Mouse (Mus musculus) spleen, adult 2 months (tissue): ENCODE data around the gene Sox10. TPM values are rescaled to one million over a fixed set of nuclear protein-coding genes. Genes with fewer than 3 reads are reported as not detected.

Experiments used
- DNase-seq, 2 experiments: peaks; one replicate each; pipeline versions ENCODE4 v3.0.0 to v3.0.0-alpha.2; 2012 to 2021; ENCODE audit warnings: low spot score in 2 of 2, low read depth in 1 of 2
- H3K27ac ChIP-seq: fragments of 200-500 bp; 2 replicates; pipeline ENCODE4 v1.5.1; 2012; ENCODE audit warnings: low read length, inconsistent platforms; ENCODE audit not compliant: insufficient read depth
- H3K27me3 ChIP-seq: fragments of 200-500 bp; 2 replicates; pipeline ENCODE4 v1.6.1; 2012; ENCODE audit warnings: mild to moderate bottlenecking, moderate library complexity, low read length, inconsistent platforms; ENCODE audit not compliant: control insufficient read depth, insufficient read depth
- H3K36me3 ChIP-seq: fragments of 200-500 bp; 2 replicates; pipeline ENCODE4 v1.6.1; 2012; ENCODE audit warnings: mild to moderate bottlenecking, low read length, inconsistent platforms; ENCODE audit not compliant: control insufficient read depth, insufficient read depth
- H3K4me1 ChIP-seq: fragments of 200-500 bp; 2 replicates; pipeline ENCODE4 v1.6.1; 2011; ENCODE audit warnings: inconsistent platforms; ENCODE audit not compliant: control insufficient read depth, insufficient read depth, insufficient read length
- H3K4me3 ChIP-seq: fragments of 200-500 bp; 2 replicates; pipeline ENCODE4 v1.5.1; 2011; ENCODE audit warnings: mild to moderate bottlenecking, inconsistent platforms; ENCODE audit not compliant: insufficient read depth, insufficient read length; ENCODE audit errors: extremely low read depth
- CTCF ChIP-seq: fragments of 200-500 bp; IDR thresholded peaks from 2 replicates; pipeline ENCODE4 v1.5.1; 2011; ENCODE audit warnings: mild to moderate bottlenecking, inconsistent platforms; ENCODE audit not compliant: insufficient read depth, insufficient read length, insufficient replicate concordance; ENCODE audit errors: extremely low read depth
- POLR2A ChIP-seq: fragments of 200-500 bp; IDR thresholded peaks from 2 replicates; pipeline ENCODE4 v1.6.1; 2011; ENCODE audit warnings: low read depth, low read length, inconsistent platforms
- WGBS: fragments of 180-500 bp; shearing (Covaris S2); methylation state at CpG from one replicate; pipeline ENCODE4 v1.1.7; 2018; 5-methylcytosine and 5-hydroxymethylcytosine counted together
- polyA plus RNA-seq: library from polyadenylated mRNA; depleted of rRNA; stranded (reverse); fragments of >200 nt; gene quantifications from 2 replicates; pipeline ENCODE4 v1.2.3, GENCODE M21; 2012

Gene Sox10
- polyA plus RNA-seq, 1 experiment = 2.0 TPM

GRCm38 (mm10) chr15:79134496-79135270 is 30.4 kb downstream of the Sox10 start:
- no peak for DNase-seq
- Histone ChIP-seq H3K4me1 (no peaks in the 10 kb centered on the region), H3K27me3 (no peaks in the 10 kb centered on the region), H3K27ac (no peak overlapping the region), H3K36me3 (peaks cover 29% of the 10 kb centered on the region), H3K4me3 (no peak overlapping the region)
- WGBS = 91% methylated on average over 9 of the region's 9 CpGs
- TF ChIP-seq CTCF = no peak
- no peak for TF ChIP-seq POLR2A

DNA sequence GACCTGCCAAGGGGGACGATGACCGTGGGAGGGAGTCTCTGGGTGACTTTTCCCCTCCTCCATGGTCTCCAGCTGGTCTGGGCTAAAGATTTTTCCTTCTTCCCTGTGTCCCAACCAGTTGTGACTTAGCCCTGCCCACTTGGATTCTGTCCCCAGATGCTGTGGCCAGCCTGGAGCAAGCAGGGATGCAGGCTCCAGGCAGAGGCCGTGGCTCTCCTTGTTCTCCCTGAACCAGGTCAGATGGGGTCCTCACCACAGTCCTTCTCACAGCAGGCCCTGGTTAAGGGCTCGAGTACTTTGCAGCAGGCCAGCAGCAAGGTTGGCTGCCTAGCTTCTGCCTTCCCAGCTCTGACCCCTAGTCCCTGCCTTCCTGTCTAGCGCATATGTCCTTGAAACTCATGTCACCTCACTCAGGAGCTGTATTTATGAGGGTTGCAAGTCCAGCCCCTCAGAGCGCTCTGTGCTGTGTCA is 31.8 kb downstream of the Sox10 start:
- Histone ChIP-seq H3K27ac (no peak overlapping the region), H3K4me1 (no peaks in the 10 kb centered on the region), H3K36me3 (peaks cover 38% of the 10 kb centered on the region), H3K4me3 (no peak overlapping the region), H3K27me3 (no peaks in the 10 kb centered on the region)
- TF ChIP-seq POLR2A (no peak), CTCF (no peak)
- DNase-seq = no peak
- WGBS = 81% methylated on average over 6 of the region's 6 CpGs

GRCm38 (mm10) chr15:79131442-79131841 is 33.6 kb downstream of the Sox10 start:
- WGBS = 86% methylated on average over 7 of the region's 7 CpGs
- Histone ChIP-seq H3K4me3 (no peak overlapping the region), H3K27me3 (no peaks in the 10 kb centered on the region), H3K36me3 (peaks cover 53% of the 10 kb centered on the region), H3K4me1 (no peaks in the 10 kb centered on the region), H3K27ac (no peak overlapping the region)
- TF ChIP-seq POLR2A = no peak
- TF ChIP-seq CTCF = no peak
- no peak for DNase-seq

DNA sequence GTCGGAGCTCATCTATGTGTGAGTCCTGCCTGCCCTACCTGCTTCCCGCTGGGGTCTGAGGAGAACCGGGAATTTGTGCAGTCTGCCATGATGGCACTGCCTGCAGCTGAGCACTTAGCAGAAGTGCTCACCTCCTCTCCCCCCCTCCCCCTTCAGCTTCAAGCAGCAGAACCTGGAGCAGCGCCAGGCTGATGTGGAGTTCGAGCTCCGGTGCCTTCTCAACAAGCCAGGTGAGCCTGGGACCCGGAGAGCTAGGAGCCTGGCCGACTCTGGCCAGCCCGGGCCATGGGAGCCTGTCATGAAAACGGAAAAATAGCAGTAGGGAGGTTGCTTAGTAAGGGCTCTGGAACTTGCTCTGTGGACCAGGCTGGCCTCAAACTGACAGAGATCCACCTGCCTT is 34.3 kb downstream of the Sox10 start:
- WGBS = 91% methylated on average over 10 of the region's 10 CpGs
- no peak overlapping the region for H3K4me3 ChIP-seq
- H3K27ac ChIP-seq = no peak overlapping the region
- TF ChIP-seq POLR2A (no peak), CTCF (no peak)
- no peak for DNase-seq
- H3K27me3 ChIP-seq = no peaks in the 10 kb centered on the region
- H3K36me3 ChIP-seq = peaks cover 56% of the 10 kb centered on the region
- no peaks in the 10 kb centered on the region for H3K4me1 ChIP-seq

DNA sequence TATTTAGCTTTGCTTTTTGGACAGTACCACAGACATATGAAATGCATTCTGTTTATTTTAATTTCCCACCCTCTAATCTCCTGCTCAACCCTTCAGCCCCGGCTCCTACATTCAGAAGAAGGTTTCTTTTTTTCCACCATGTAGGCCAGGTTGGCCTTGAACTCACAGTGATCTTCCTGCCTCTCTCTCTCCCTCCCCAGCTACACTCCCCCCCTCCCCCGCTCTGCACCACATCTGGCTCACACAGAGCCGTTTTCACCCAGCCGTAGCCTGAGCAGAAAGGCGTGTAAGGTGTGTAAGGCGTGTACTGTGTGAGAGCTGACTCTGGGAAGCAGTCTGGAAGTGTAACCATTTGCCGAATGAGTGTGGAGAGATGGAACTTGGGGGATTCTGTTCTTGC is 35.7 kb downstream of the Sox10 start:
- H3K27me3 ChIP-seq = no peaks in the 10 kb centered on the region
- H3K4me3 ChIP-seq = no peak overlapping the region
- no peaks in the 10 kb centered on the region for H3K4me1 ChIP-seq
- peaks cover 62% of the 10 kb centered on the region for H3K36me3 ChIP-seq
- WGBS = 82% methylated on average over 7 of the region's 7 CpGs
- no peak for TF ChIP-seq CTCF
- no peak for TF ChIP-seq POLR2A
- no peak overlapping the region for H3K27ac ChIP-seq
- no peak for DNase-seq

GRCm38 (mm10) chr15:79128208-79128607 is 36.8 kb downstream of the Sox10 start:
- TF ChIP-seq CTCF (peak; percentile 21; the same call in 1 of the 2 replicates), POLR2A (no peak)
- WGBS = 94% methylated on average over 5 of the region's 5 CpGs
- Histone ChIP-seq H3K36me3 (peaks cover 63% of the 10 kb centered on the region), H3K27ac (no peak overlapping the region), H3K4me3 (no peak overlapping the region), H3K27me3 (no peaks in the 10 kb centered on the region), H3K4me1 (no peaks in the 10 kb centered on the region)
- DNase-seq = no peak

- H3K27me3 ChIP-seq = no peaks in the 10 kb centered on the region
- H3K27ac ChIP-seq = no peak overlapping the region
- H3K4me3 ChIP-seq = no peak overlapping the region
- peaks cover 61% of the 10 kb centered on the region for H3K36me3 ChIP-seq
- no peak for TF ChIP-seq POLR2A
- no peak for TF ChIP-seq CTCF
- WGBS = 94% methylated on average over 12 of the region's 12 CpGs
- no peaks in the 10 kb centered on the region for H3K4me1 ChIP-seq
- DNase-seq = no peak
Observed at GRCm38 (mm10) chr15:79127101-79127500, 37.9 kb downstream of the Sox10 start.
